Mouse (Mus musculus) heart, postnatal 36 days (tissue): Measurements from ENCODE around the gene Cmya5. TPM values are rescaled to one million over a fixed set of nuclear protein-coding genes. Genes with fewer than 3 reads are reported as not detected.
A peak's percentile ranks its signal among the peaks of the same experiment; 100 is the strongest.

Source experiments
- DNase-seq, 2 experiments: peaks; one replicate each; pipeline ENCODE4 v3.0.0; 2021 to 2022
- intact Hi-C: fragments of 180-260 bp; cut with DNase I; formaldehyde crosslinking; loops from one replicate; pipeline ENCODE4 v1.15.1; 2025
- total RNA-seq, 2 experiments: library from RNA; stranded (reverse); gene quantifications; 2 replicates each; pipeline ENCODE4 v1.2.3; 2021

Cmya5 gene
- total RNA-seq, 2 experiments from 2014 or later = 306 to 325 TPM

DNA sequence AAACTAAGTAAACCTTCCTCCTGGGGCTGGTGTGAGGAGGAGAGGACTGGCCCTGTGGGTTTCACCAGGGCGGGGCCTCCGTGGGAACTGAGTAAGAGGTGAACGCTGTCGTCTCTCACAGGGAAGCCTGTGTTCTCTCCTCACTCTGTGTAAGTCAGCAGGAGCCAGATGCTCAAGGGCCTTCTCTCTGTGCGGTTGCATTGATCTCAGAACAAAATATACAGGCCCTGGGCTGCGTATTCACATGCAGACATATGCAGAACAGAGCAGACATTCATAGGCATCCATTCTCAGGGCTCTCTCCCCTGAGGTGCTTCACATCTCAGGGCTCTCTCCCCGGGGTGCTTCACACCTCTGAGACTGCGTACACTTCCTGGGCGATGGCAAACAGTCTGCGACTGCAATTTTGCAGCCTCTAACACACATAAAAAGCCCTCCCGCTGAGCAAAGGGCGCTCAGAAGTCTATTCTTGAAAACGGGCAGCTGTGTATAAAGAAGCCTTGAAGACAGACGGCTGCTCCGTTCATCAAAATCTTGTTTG is 71.6 kb downstream of the Cmya5 start:
- no peak for DNase-seq
- intact Hi-C loops = loop anchor here (5.0 to 10.0 kb wide), 2 partner anchors 172 to 321 kb away; no protein-coding TSS in a partner anchor

DNA sequence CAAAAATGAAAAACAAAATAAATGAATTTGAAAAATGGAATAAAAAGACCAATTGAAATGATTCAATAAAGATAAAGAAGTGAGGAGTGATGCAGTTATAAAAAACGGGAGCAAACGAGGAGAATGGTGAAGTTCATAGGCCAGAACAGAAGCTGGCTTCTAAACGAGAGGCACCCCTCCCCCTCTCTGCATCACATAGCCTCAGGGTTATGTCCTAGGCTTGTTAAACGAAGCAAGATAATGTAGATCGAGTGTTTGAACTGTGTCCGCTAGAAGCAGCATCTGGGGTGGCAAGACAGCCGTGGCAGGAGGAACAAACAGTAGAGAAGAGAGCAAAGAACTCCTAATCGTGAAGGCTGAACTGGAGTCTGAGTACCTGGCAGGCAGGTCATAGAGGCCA is 74.1 kb downstream of the Cmya5 start:
- intact Hi-C loops = loop anchor here (5.0 to 10.0 kb wide), 2 partner anchors 174 to 318 kb away; no protein-coding TSS in a partner anchor
- DNase-seq = no peak

DNA sequence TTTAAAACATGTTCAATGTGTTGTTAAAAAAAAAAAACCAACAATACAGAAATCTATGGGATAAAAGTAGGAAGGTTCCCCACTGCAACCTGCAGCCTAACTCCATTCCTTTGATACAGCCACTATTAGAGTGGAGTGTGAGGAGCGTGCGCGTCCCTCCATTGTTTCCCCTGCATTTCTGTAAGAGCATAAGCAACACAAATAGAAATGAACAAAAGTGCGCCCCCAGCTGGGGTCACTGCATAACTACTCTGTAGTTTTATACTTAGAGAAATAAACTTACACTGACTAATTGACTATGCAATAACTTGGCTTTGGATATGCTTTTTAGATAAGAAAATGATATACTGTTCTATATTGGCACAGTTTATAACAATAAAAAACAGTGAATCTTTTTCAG is 75.0 kb downstream of the Cmya5 start:
- DNase-seq = no peak
- intact Hi-C loops = loop anchor here (2.0 to 5.0 kb wide), 2 partner anchors 83 to 202 kb away; no protein-coding TSS in a partner anchor

DNA sequence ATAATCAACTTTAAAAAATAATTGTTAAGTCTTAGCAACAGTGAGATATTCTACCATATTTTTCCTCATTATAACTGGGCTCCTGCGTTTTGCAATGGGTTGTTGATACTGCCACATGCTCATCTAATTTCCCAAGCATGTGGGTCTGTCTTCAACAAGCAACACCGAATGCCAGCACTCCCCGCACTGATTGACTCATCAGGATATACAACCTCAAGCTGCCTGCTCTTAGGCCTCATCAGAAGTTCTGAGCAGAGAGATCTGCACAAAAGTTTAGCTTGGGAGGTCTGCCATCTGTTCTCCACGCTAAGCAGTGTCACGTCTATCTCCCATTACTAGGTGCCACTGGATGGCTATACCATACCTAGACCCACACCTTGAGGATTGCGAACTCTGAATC is 76.2 kb downstream of the Cmya5 start:
- no peak for DNase-seq
- intact Hi-C loops = loop anchor here (2.0 to 5.0 kb wide), 2 partner anchors 82 to 201 kb away; no protein-coding TSS in a partner anchor

DNA sequence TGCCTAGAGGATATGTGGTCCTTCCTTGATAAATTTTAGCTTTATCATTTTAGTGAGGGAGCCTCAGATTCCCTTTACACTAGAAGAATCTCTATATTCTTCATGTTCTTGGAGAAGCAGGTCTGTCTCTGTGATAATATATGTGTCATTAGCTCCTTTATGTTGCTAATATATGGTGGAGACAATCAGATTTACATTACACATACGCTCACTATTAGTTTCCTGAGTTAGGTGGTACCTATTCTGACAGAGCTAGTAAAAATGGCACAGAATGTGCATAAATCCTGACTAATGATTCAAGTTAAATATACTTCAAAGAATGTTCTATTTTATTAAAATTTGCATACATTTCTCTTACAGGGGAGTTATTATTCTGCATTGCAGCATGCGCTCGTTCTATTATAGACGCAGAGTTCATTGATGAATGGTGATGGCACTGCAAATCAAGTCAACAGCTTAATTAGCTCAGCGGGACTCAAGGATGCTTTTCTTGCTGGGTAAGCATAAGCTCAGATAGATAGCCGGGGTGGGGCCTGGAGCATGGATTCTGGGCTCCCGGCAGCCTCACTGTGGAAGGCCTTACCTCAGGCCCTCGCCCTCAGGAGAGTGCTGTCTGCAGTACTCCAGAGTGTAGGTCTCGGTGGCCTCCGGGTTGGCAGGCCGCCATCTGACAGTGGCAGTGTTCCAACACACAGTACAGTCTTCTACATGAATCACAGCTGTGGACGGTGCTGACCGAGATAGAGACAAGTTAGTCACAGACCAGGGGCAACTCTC is 81.5 kb downstream of the Cmya5 start:
- intact Hi-C loops = no loop called here
- peak; percentile 66 to 76 for DNase-seq

DNA sequence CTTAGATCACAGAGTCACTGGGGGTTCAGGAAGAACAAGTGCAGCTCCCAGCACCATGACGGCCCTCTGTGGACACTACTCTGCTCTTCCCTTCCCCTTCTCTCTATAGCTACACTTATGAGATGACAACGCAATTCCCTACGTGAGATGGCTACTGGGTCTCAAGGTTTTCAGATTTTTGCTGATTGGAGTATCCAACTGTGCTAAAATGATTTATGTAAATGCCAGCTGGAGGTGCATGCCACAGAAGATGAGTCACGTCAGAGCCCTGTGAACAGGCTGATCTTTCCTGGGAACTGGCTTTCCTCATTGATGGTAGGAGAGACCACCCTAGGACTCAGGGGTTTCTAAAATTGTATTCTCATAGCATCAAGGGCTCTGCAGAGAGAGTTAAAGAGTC is 83.2 kb downstream of the Cmya5 start:
- DNase-seq = no peak
- intact Hi-C loops = no loop called here

DNA sequence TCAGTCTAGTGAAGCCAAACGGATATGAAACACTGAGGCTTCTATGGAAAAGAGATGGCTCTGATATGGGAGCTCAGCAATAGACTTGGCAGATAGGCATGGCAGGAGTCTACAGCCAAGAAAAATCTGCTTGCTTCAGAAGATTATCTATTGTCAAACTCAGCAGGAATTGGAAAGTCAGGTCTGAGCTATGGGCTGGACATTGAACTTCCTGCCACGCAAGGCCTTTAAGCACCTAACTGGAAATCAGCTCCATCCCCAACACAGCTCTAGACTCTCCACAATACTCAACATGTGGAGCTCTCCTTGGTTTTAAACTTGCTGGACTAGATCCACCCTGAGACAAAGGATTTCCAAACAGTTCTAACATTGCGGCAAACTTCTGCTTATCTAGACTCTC is 84.1 kb downstream of the Cmya5 start:
- intact Hi-C loops = no loop called here
- DNase-seq = no peak

DNA sequence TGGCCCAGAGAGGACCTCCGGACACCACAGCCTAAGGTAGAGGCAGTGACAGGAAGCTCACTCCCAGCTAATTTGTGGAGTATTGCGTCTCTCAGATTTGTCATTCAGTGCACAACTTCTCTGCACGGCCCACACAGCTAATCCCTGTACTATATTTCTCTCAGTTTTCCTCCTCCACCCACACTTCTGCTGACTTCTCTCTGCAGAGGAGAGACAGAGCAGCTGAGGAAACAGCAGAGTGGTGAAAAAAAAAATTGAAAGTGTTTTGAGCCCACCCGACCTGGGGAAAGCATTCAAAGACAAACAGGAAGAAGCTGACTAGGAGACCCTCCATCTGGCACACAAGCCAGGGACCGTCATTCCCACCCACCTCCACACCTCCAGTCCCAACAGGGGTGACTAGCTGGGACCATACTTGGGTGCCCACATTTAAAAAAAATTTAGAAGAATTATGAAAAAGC is 85.9 kb downstream of the Cmya5 start:
- intact Hi-C loops = no loop called here
- no peak for DNase-seq

DNA sequence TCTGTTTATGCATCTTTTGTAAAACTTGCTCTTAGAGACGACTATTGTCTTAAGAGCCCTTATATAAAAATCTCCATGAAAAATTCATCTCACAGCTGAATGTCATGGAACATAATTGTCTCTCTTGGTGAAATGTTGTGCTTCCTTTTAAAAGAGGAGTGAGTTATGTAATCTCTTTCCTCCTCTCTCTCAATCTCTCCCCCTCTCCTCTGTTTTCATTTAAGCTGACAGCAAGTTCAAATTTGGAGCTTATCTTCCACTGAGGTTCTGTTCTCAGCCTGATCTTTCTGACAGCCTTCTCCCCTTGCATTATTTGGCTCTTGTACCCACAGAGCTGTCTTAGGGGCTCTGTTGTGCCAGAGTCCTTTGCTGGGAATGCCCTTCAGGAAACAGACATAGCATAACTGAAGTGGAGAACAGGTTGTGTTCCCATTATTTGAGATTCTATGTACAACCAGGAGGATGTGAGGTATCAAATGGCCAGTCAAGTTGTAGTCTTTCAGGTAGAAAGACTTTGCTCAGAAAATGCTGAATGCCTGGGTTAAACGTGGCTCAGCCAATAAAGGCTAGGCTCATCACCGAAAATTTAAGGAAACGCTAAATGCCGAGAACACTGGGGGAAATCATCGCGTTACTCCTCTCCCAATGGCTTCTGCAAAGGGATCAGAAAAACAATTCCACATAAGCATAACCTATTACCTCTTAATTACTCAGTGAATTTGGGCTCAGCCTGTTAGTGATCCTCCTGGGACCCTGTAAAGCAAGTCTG is 86.8 kb downstream of the Cmya5 start:
- intact Hi-C loops = no loop called here
- DNase-seq = no peak

DNA sequence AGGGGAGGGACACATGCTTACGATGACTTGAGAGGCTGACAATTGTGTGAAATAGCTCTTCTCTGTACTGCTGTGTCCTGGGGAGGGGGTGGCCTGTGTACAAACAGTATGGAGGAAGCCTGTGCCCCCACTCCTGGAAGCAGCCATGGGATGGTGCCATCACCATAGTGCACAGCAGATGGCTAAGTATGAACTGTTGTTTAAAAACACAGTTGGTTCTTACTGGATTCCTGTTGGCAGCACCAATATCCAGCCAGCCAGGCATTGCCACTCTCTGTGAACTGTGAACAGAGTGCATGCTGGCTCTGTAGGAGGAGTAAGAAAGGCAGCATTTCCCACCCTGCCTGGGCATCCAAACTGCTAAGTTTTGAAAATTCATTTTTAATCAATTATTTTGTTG is 88.4 kb downstream of the Cmya5 start:
- no peak for DNase-seq
- intact Hi-C loops = no loop called here

DNA sequence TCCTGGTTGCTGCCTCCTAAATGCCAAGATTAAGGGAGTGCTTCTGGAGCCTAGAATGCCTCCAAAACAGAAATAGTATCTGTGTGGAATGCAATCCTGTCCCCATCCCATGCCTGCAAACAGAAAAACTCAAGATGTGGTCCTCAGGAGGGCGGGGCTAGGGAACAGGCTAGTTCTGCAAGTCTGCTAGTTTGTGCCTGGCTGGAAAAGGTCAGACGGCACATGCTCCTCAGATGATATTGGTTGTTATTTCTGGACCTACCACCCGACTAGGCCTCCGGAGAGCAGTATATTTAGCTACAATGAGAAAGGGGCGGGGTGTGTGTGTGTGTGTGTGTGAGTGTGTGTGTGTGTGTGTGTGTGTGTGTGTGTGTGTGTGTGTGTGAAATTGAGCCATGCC is 93.0 kb downstream of the Cmya5 start:
- intact Hi-C loops = no loop called here
- DNase-seq = peak in 1 of 2 experiments; percentile 27

DNA sequence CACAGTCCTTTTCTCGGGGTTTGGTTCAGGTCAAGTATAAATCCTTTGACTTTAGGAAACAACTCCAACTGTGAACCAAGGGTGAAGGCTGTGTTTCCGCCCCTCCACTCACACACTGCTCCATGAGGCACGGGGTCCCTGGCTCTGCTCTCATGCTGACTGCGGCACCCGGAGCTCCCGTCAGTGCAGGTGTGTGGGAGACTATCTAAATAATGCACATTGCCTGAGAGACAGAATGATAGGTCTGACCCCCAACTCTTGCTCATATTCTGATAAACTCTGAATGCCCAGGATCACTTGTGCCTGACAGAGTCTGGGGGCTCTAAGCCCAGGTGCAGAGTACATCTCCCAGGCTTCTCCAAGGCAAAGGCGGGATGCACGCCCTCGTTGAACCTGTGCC is 103.5 kb downstream of the Cmya5 start:
- DNase-seq = no peak
- intact Hi-C loops = no loop called here

DNA sequence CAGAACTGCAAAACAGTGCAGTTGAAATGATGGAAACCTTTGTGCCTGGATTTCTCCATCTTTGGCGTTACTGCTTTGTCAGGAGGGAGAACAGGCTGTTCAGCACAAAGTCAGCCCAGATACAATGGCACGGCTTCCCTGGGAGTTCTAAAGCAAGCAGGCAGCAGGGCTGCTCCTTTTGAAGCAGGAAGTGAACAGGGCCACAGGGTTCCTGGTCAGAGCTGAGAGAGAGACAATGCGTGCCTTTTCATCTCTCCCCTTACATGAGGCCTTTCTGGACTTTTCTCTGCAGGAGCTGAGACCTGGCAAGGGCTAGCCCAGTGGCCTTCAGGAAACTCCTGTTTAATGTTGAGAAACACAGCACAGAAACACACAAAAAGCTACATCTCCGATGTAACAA is 108.3 kb downstream of the Cmya5 start:
- DNase-seq = no peak
- intact Hi-C loops = no loop called here

DNA sequence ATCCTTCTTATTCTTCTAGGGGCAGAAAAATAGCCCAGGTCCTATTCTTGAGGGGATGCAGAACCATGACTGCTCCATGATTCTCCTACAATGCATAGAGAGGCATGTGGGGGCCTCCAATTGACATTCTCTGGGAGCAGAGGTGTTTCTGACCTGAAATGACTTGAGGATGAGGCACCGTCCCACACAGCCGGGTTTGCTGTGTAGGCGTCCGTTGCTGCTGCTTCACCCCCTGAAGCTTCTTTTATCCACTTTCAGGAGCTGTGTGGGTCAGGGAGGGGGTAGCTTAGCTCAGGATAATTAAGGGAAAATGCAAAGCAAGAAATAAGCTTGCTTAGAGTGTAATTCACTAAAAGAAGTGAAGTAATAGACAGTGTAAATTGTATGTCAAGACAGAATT is 115.2 kb downstream of the Cmya5 start:
- no peak for DNase-seq
- intact Hi-C loops = no loop called here

DNA sequence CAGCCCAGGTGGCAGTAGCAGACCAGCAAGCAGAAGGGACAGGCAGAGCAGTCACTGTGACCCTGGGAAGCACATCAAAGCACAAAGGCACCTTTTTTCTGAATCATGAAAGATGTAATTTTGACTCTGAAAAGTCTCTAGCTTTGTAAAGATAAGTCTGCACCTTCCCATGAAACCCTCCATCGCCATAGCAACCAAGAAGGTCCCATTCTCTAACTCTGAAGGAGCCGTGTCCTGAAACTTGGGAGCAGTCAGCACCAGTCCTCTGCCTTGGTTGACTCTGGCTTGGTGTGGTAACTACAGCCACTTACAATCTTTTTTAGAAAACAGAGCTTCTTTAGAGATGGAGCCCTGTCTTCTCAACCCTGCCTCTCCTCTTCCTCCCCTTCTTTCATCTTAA is 119.7 kb downstream of the Cmya5 start:
- intact Hi-C loops = no loop called here

DNA sequence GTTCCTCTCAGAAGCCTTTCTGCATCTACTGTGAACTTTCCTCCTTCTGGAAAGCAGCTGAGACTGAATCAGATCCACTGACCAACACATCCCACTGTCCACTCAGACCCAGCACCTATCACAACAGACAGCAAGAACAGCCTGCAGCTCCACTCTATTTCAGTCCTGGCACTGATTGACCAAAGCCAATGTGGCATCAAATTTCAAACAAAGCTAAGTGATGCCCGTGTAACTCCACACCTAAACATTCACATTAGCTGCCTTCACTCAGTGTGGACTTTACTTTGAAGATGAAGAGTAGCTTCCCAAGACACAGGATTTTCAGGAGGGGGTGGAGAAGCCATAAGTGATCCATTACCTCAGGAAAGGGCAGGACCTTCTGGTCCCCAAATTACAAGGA is 122.4 kb downstream of the Cmya5 start:
- no peak for DNase-seq
- intact Hi-C loops = no loop called here

More for the DNA sequence above, 119.7 kb downstream of the Cmya5 start:
- no peak for DNase-seq

DNA sequence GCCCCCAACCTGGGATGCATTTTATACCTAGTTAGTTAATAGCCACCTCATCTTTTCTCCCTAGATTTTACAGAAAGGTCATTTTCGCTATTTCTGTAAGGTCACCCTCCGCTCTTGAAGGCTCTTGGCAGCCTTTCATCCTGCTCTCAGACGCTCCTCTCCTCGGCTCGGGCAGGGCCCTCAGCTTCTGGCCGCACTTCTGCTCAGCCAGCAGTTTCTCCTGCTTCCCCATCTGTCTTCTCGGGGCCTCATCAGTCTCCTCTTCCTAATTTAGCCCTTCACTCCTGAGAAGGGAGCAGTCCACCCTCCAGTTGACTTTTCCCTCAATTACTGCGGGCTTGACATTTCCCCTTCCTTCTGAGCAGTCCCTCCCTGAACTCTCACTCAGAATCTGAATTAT is 131.6 kb downstream of the Cmya5 start:
- no peak for DNase-seq
- intact Hi-C loops = no loop called here

DNA sequence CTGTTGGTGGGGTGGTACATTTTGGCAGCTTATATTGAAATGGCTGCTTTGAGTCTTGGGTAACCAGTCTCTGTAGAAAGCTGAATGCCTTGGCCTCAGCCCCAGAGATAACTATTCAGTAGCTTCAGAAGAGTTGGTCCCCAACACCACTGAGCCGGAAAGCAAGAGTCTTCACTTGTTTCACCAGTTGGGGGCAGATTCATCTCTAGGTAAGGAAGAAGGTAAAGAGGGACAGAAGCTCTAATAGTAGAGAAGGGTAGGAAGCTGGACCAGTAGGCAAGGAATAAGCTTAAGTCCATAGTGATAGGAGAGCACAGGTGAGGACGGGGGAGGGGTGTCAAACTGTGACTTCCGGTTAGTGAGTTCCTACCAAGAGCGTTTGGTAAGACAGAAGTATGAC is 133.2 kb downstream of the Cmya5 start:
- DNase-seq = no peak
- intact Hi-C loops = no loop called here

DNA sequence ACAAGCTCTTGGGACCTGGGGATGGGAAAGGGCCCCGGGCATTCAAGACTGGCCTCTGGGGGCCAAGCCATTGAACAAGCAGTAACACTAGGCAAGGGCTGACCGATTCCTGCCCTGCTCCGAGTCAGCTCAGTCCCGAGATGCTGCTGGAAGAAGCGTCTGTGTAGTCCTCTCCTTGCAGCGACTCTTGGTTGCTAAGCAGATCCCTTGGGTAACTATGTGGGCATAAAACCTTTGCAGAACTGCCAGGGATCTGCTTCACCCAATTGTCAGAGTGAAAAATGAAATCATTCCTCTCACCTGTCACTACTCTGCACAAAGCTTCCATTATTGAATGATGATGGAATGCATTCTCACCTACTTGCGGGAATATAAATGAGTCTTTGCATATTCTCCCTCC is 134.0 kb downstream of the Cmya5 start:
- no peak for DNase-seq
- intact Hi-C loops = no loop called here

DNA sequence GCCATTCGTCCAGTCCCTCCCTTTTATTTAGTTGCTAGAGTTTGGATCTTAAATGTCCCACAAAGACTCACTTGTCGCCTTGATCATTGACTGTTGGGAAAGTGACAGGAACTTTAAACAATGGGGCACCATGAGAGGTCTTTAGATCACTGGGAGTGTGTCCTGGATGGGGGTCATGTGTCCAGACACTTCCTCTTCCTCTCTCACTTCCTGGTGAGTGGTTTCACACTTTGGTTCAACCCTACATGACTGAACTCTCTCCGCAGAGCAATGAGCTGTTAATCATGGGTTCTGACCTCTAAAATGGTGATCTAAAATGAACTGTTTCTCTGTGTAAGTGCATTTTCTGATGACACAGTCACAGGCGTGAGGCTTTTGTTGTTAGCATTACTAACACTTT is 137.4 kb downstream of the Cmya5 start:
- intact Hi-C loops = no loop called here
- DNase-seq = no peak

DNA sequence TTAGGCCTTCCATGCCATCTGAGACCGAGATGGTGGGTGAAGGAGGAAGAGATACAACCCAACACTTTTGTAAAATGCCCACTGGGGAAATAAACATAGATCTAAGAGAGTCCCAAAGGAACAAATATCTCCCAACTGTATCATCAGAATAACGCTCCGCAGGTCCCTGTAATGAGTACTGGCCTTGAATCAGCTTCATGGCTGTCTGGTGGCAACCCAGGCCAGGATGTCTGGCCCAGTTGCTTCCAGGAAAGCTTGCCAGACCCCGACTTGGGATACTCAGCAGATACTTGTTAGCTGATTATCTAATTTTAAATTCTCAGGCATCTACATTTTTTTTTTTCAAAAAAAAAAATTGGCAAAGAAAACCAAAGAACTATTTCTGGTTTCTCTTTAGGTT is 138.2 kb downstream of the Cmya5 start:
- no peak for DNase-seq
- intact Hi-C loops = no loop called here

DNA sequence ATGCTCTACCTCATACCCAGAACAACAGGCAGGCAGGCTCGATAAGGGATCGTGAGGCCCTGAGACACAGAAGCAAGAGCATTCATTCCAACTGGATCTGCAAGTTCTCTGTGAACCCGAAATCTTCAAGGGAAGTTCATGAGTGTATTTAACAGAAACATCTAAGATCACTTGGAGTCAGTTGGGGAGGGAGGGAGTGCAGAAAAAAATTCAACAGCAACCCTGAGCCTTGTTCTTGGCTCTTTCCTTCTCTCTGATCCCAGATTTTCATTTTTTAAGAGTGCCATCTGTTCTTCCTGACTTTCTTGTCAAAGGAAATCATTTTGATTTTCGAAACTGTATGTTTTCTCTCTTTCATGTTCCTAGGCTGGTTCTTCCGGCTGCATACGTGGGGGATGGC is 140.5 kb downstream of the Cmya5 start:
- no peak for DNase-seq
- intact Hi-C loops = no loop called here
